In genomic region chr6:102120003-102120402, GRCm38 (mm10) we compare ENCODE assay signal across 13 mouse cellular contexts.
"Had no signal": no experiment of that assay in that cellular context is flagged by ENCODE, and none has a peak within 500 bp of the region (broad histone marks: within the 10 kb centered on the region; RNA-seq: fewer than 3 reads in every experiment).

No protein-coding gene starts in this region.

- H3K4me2 ChIP-seq: limb, embryonic 15.5 days; liver, embryonic 12.5 days; lung, embryonic 14.5 days; neural tube, embryonic 15.5 days had no signal

- H3K9me3 ChIP-seq: limb, embryonic 15.5 days; liver, embryonic 12.5 days; midbrain, embryonic 10.5 days; neural tube, embryonic 15.5 days had no signal

- ATAC-seq: liver, embryonic 12.5 days had no signal

- H3K4me3 ChIP-seq: limb, embryonic 15.5 days; liver, embryonic 12.5 days; midbrain, embryonic 10.5 days; myocyte; neural tube, embryonic 15.5 days had no signal

- DNase-seq: kidney, postnatal 14 days; lung, embryonic 14.5 days; lung, postnatal 10 days; lung, postnatal 4 days; midbrain, embryonic 14.5 days; right cerebral cortex, adult 18-20 months; thymus, postnatal 14 days had no signal

- H3K4me1 ChIP-seq: limb, embryonic 15.5 days; liver, embryonic 12.5 days; midbrain, embryonic 10.5 days; neural tube, embryonic 15.5 days had no signal

- H3K27ac ChIP-seq: limb, embryonic 15.5 days; liver, embryonic 12.5 days; midbrain, embryonic 10.5 days; neural tube, embryonic 15.5 days; stomach, postnatal 0 days had no signal

- H3K36me3 ChIP-seq: limb, embryonic 15.5 days; liver, embryonic 12.5 days; midbrain, embryonic 10.5 days; neural tube, embryonic 15.5 days had no signal

- H3K27me3 ChIP-seq: limb, embryonic 15.5 days; liver, embryonic 12.5 days; neural tube, embryonic 15.5 days had no signal

- H3K9ac ChIP-seq: limb, embryonic 15.5 days; liver, embryonic 12.5 days; lung, embryonic 14.5 days; neural tube, embryonic 15.5 days had no signal
